Mouse (Mus musculus): ENCODE data around the gene Cdk17. TPM values are rescaled to one million over a fixed set of nuclear protein-coding genes. Genes with fewer than 3 reads are reported as not detected.

Cdk17 gene
- polyA plus RNA-seq, 1 experiment: 27.6 TPM

GRCm38 (mm10) chr10:93231893-93232292 is 71.2 kb downstream of the Cdk17 start:
- TF ChIP-seq POLR2A (IDR thresholded peaks at IDR 0.05; ENCODE audit: control insufficient read depth, low read depth, low read length): no peak
- TF ChIP-seq CTCF (IDR thresholded peaks at IDR 0.05; ENCODE audit: control insufficient read depth, insufficient read depth, insufficient replicate concordance, low read depth, low read length): no peak
- Histone ChIP-seq H3K4me1 (ENCODE audit: control insufficient read depth, insufficient read depth, low read length) (no peaks in the 10 kb centered on the region), H3K36me3 (ENCODE audit: control insufficient read depth, insufficient read depth, low read length) (no peaks in the 10 kb centered on the region; the same call in 1 of the 2 replicates), H3K27me3 (ENCODE audit: control insufficient read depth, insufficient read depth, low read length) (no peaks in the 10 kb centered on the region), H3K4me3 (ENCODE audit: control insufficient read depth, low read depth, low read length) (no peak overlapping the region), H3K27ac (ENCODE audit: control insufficient read depth, insufficient read depth, low read depth, low read length) (no peak overlapping the region)

DNA sequence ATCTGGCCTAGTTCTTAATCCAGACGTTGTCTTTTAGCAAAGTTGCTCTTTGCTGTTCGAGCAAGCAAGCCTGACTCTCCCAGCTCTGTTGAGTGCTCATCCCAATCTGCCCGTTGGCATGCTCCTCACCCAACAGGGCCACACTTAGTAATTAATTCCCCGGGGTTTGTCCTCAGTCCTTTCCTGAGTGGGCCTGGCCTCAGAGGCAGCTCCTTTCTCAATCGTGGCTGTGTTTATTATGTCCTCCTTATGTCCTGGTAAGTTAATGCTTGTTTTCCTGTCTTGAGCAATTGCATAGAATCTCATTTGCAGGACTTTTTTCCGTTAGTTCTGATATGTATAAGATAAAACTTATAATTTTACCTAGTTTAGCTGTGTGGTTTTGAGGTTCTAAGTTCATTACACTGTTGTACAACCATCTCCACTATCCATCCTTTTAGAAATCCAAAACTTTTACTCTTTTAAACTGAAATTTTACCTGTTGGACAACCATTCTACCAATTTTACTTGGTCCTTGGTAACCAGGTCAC is 73.1 kb downstream of the Cdk17 start:
- Histone ChIP-seq H3K27ac (ENCODE audit: control insufficient read depth, insufficient read depth, low read depth, low read length) (no peak overlapping the region), H3K4me1 (ENCODE audit: control insufficient read depth, insufficient read depth, low read length) (no peaks in the 10 kb centered on the region), H3K36me3 (ENCODE audit: control insufficient read depth, insufficient read depth, low read length) (no peaks in the 10 kb centered on the region; the same call in 1 of the 2 replicates), H3K27me3 (ENCODE audit: control insufficient read depth, insufficient read depth, low read length) (no peaks in the 10 kb centered on the region), H3K4me3 (ENCODE audit: control insufficient read depth, low read depth, low read length) (no peak overlapping the region)
- no peak for TF ChIP-seq CTCF (IDR thresholded peaks at IDR 0.05; ENCODE audit: control insufficient read depth, insufficient read depth, insufficient replicate concordance, low read depth, low read length)
- no peak for TF ChIP-seq POLR2A (IDR thresholded peaks at IDR 0.05; ENCODE audit: control insufficient read depth, low read depth, low read length)

GRCm38 (mm10) chr10:93234692-93235091 is 74.0 kb downstream of the Cdk17 start:
- Histone ChIP-seq H3K27me3 (ENCODE audit: control insufficient read depth, insufficient read depth, low read length) (no peaks in the 10 kb centered on the region), H3K4me1 (ENCODE audit: control insufficient read depth, insufficient read depth, low read length) (no peaks in the 10 kb centered on the region)

GRCm38 (mm10) chr10:93239201-93239806 is 78.6 kb downstream of the Cdk17 start:
- Histone ChIP-seq H3K27ac (ENCODE audit: control insufficient read depth, insufficient read depth, low read depth, low read length) (no peak overlapping the region), H3K4me1 (ENCODE audit: control insufficient read depth, insufficient read depth, low read length) (no peaks in the 10 kb centered on the region), H3K4me3 (ENCODE audit: control insufficient read depth, low read depth, low read length) (no peak overlapping the region), H3K36me3 (ENCODE audit: control insufficient read depth, insufficient read depth, low read length) (peaks cover 2% of the 10 kb centered on the region; the same call in 1 of the 2 replicates), H3K27me3 (ENCODE audit: control insufficient read depth, insufficient read depth, low read length) (no peaks in the 10 kb centered on the region)
- TF ChIP-seq CTCF (IDR thresholded peaks at IDR 0.05; ENCODE audit: control insufficient read depth, insufficient read depth, insufficient replicate concordance, low read depth, low read length): no peak
- no peak for TF ChIP-seq POLR2A (IDR thresholded peaks at IDR 0.05; ENCODE audit: control insufficient read depth, low read depth, low read length)

More at GRCm38 (mm10) chr10:93234692-93235091, 74.0 kb downstream of the Cdk17 start:
- TF ChIP-seq POLR2A (IDR thresholded peaks at IDR 0.05; ENCODE audit: control insufficient read depth, low read depth, low read length): no peak
- no peak for TF ChIP-seq CTCF (IDR thresholded peaks at IDR 0.05; ENCODE audit: control insufficient read depth, insufficient read depth, insufficient replicate concordance, low read depth, low read length)
- H3K36me3 ChIP-seq (ENCODE audit: control insufficient read depth, insufficient read depth, low read length): no peaks in the 10 kb centered on the region; the same call in 1 of the 2 replicates
- H3K4me3 ChIP-seq (ENCODE audit: control insufficient read depth, low read depth, low read length): no peak overlapping the region
- no peak overlapping the region for H3K27ac ChIP-seq (ENCODE audit: control insufficient read depth, insufficient read depth, low read depth, low read length)

GRCm38 (mm10) chr10:93242208-93242607 is 81.5 kb downstream of the Cdk17 start:
- Histone ChIP-seq H3K4me1 (ENCODE audit: control insufficient read depth, insufficient read depth, low read length) (no peaks in the 10 kb centered on the region), H3K36me3 (ENCODE audit: control insufficient read depth, insufficient read depth, low read length) (peaks cover 2% of the 10 kb centered on the region; the same call in 1 of the 2 replicates)

GRCm38 (mm10) chr10:93242861-93243260 is 82.2 kb downstream of the Cdk17 start:
- H3K4me3 ChIP-seq (ENCODE audit: control insufficient read depth, low read depth, low read length): no peak overlapping the region
- TF ChIP-seq CTCF (IDR thresholded peaks at IDR 0.05; ENCODE audit: control insufficient read depth, insufficient read depth, insufficient replicate concordance, low read depth, low read length): no peak
- TF ChIP-seq POLR2A (IDR thresholded peaks at IDR 0.05; ENCODE audit: control insufficient read depth, low read depth, low read length): no peak
- no peak overlapping the region for H3K27ac ChIP-seq (ENCODE audit: control insufficient read depth, insufficient read depth, low read depth, low read length)
- no peaks in the 10 kb centered on the region for H3K27me3 ChIP-seq (ENCODE audit: control insufficient read depth, insufficient read depth, low read length)
- H3K36me3 ChIP-seq (ENCODE audit: control insufficient read depth, insufficient read depth, low read length): 0 out of 2 replicates have a peak, but pooled peaks cover 2% of the 10 kb centered on the region
- no peaks in the 10 kb centered on the region for H3K4me1 ChIP-seq (ENCODE audit: control insufficient read depth, insufficient read depth, low read length)

More at GRCm38 (mm10) chr10:93242208-93242607, 81.5 kb downstream of the Cdk17 start:
- Histone ChIP-seq H3K27ac (ENCODE audit: control insufficient read depth, insufficient read depth, low read depth, low read length) (no peak overlapping the region), H3K4me3 (ENCODE audit: control insufficient read depth, low read depth, low read length) (no peak overlapping the region), H3K27me3 (ENCODE audit: control insufficient read depth, insufficient read depth, low read length) (no peaks in the 10 kb centered on the region)
- no peak for TF ChIP-seq CTCF (IDR thresholded peaks at IDR 0.05; ENCODE audit: control insufficient read depth, insufficient read depth, insufficient replicate concordance, low read depth, low read length)
- TF ChIP-seq POLR2A (IDR thresholded peaks at IDR 0.05; ENCODE audit: control insufficient read depth, low read depth, low read length): no peak

GRCm38 (mm10) chr10:93244209-93244705 is 83.6 kb downstream of the Cdk17 start:
- 0 out of 2 replicates have a peak, but pooled peaks cover 2% of the 10 kb centered on the region for H3K36me3 ChIP-seq (ENCODE audit: control insufficient read depth, insufficient read depth, low read length)

More at GRCm38 (mm10) chr10:93244209-93244705, 83.6 kb downstream of the Cdk17 start:
- no peaks in the 10 kb centered on the region for H3K4me1 ChIP-seq (ENCODE audit: control insufficient read depth, insufficient read depth, low read length)
- no peak overlapping the region for H3K4me3 ChIP-seq (ENCODE audit: control insufficient read depth, low read depth, low read length)
- TF ChIP-seq POLR2A (IDR thresholded peaks at IDR 0.05; ENCODE audit: control insufficient read depth, low read depth, low read length): no peak
- TF ChIP-seq CTCF (IDR thresholded peaks at IDR 0.05; ENCODE audit: control insufficient read depth, insufficient read depth, insufficient replicate concordance, low read depth, low read length): no peak
- no peak overlapping the region for H3K27ac ChIP-seq (ENCODE audit: control insufficient read depth, insufficient read depth, low read depth, low read length)
- H3K27me3 ChIP-seq (ENCODE audit: control insufficient read depth, insufficient read depth, low read length): no peaks in the 10 kb centered on the region
